Mouse (Mus musculus): ENCODE measurements around the gene Glyctk. TPM values are rescaled to one million over a fixed set of nuclear protein-coding genes. Genes with fewer than 3 reads are reported as not detected.
"Not testable (repeated sequence)": the region's sequence is repeated elsewhere in the genome, so short reads cannot be mapped to it uniquely, and the experiment has no call there.

Gene Glyctk
- polyA plus RNA-seq, 1 experiment from 2014 or later = 4.1 TPM

DNA sequence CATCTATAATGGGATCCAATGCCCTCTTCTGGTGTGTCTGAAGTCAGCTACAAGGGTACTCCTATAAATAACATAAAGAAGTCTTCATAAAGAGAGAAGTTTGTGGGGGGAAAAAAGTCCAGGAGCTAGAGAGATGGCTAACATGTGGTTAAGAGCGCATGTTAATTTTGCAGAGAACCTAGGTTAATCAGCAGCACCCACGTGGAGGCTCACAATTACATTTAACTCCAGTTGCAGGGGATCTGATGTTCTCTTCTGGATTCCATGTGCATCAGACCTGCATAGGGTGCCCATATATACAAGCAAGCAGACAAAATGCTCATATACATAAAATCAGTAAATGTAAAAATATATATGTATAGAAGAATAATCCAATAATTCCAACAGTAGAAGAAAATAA is 15.4 kb upstream of the Glyctk start:
- H3K4me1 ChIP-seq = peaks cover 35% of the 10 kb centered on the region
- WGBS = 54% methylated on average over 2 of the region's 2 CpGs
- 0 out of 2 replicates have a peak overlapping the region, but pooled peaks have one; percentile 24 for H3K9ac ChIP-seq

DNA sequence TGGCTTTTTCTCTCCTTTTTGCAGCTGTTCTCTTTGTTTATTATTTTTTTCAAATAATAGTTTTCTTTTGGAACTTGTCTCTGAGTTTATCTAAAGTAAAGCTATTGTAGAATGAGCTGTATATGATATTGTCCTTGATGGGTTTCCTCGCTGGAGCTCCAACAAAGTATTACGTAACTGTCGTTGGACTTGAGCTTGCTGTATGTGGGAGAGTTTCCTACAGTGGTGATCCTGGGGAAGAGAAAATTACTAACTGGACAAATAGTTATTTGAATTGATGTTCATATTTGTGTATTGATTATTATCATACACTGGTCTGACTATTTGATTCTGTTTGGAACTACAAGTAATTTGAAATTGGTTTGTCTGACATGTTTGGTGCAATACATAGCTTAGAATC is 14.6 kb upstream of the Glyctk start:
- Histone ChIP-seq H3K4me2 (replicated peaks) (peak overlapping the region; percentile 72), H3K9me3 (no peaks in the 10 kb centered on the region), H3K9ac (peak overlapping the region; percentile 95), H3K4me3 (peak overlapping the region; percentile 93), H3K27me3 (no peaks in the 10 kb centered on the region), H3K27ac (no peak overlapping the region), H3K36me3 (peaks cover 13% of the 10 kb centered on the region), H3K4me1 (peaks cover 35% of the 10 kb centered on the region)
- WGBS = 21% methylated on average over 3 of the region's 3 CpGs
- no peak for ATAC-seq (ENCODE audit: insufficient number of reproducible peaks, insufficient read depth, low FRiP score, low TSS enrichment)

More for the DNA sequence above, 15.4 kb upstream of the Glyctk start:
- Histone ChIP-seq H3K4me2 (replicated peaks) (peak overlapping the region; percentile 72), H3K4me3 (peak overlapping the region; percentile 31), H3K9me3 (no peaks in the 10 kb centered on the region), H3K27ac (no peak overlapping the region), H3K27me3 (no peaks in the 10 kb centered on the region), H3K36me3 (peaks cover 21% of the 10 kb centered on the region)
- ATAC-seq (ENCODE audit: insufficient number of reproducible peaks, insufficient read depth, low FRiP score, low TSS enrichment) = no peak

DNA sequence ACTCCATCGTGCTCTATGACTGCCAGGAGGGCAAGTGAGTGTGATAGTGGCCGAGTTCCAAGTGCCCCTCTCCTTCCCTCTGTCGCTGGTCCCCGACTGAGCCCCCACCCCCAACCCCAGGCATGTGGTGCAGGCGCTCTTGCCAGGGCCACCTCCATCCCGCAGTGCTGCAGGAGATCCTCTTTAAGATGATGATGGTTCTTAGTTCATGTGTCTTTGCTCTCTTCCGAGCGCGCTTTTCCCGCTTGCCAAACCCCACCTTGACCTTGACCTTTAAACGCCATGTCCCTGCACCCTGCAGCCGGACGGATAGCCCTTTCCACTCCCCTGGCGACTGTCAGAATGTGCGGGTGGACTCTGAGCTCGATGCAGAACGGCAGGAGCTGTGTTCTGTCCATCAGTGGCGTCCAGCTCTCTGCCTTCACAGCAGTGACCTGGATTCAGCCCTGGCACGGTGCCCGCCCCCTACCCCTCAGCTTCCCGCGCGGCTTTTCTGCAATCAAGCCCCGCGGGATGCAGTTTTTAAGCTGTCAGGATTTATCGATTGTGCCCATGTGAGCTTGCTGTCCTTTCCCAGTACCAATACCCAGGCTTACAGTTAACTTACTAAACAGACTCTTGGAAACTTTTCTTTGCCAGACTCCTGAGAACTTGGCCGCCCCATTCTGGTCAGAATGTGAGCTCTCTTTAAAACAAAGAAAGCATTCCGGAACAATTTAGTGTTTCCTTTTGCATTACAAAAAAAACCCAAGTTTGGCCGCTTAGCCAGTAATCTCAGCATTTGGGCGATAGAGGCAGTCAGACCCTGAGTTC is 13.6 kb upstream of the Glyctk start:
- H3K4me2 ChIP-seq (replicated peaks) = peak overlapping the region; percentile 72
- H3K9me3 ChIP-seq = no peaks in the 10 kb centered on the region
- ATAC-seq (ENCODE audit: insufficient number of reproducible peaks, insufficient read depth, low FRiP score, low TSS enrichment) = peak; percentile 30; the same call in 1 of the 2 replicates
- H3K4me3 ChIP-seq = peak overlapping the region; percentile 93
- under 1% methylated on average over 30 of the region's 30 CpGs for WGBS
- H3K27me3 ChIP-seq = no peaks in the 10 kb centered on the region
- H3K27ac ChIP-seq = peak overlapping the region; percentile 97
- H3K36me3 ChIP-seq = peaks cover 4% of the 10 kb centered on the region; the same call in 1 of the 2 replicates
- H3K4me1 ChIP-seq = peaks cover 35% of the 10 kb centered on the region
- peak overlapping the region; percentile 95 for H3K9ac ChIP-seq

DNA sequence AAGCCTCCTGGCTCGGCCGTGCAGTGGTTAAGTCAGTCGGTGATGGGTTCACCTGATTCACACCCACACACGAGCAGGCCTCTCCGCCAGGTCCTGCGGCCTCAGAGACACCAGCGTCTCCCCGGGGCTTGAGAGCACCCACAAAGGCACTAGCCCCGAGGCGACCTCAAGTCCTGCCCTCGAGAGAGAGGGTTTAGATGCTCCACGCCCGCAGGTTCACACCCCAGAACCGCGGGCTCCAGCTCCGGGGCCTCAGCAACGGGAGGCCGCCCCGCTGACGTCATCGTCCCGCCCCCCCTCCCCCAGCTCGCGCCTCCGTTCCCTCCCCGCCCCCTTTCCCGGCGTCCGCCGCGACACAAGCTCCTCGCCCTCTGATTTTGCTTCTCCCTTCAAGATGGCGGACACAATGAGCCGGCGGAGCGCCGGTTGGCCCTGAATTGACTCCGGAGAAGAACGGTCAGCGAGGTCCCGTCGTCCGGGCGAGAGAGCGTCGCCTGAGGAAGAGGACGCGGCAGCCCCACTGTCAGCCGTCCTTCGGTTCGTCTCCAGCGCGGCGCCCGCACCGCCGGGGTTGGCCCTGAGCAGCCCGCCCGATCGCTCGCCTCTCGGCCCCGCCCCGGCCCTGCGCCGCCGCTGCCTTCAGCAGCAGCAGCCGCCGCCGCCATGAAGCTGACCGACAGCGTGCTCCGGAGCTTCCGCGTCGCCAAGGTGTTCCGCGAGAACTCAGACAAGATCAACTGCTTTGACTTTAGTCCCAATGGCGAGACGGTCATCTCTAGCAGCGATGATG is 12.8 kb upstream of the Glyctk start, which contains the start of gene Wdr82:
Gene Wdr82 (plus strand): TSS at position 373 of the 790 bp plus-strand sequence.
- H3K4me3 ChIP-seq = peak within 1 kb of the TSS; percentile 93
- H3K4me2 ChIP-seq (replicated peaks) = peak within 1 kb of the TSS; percentile 72
- H3K27ac ChIP-seq = peak within 1 kb of the TSS; percentile 97
- H3K27me3 ChIP-seq = no peaks in the 10 kb centered on the region
- no peaks in the 10 kb centered on the region for H3K36me3 ChIP-seq
- no peaks in the 10 kb centered on the region for H3K9me3 ChIP-seq
- H3K9ac ChIP-seq = peak within 1 kb of the TSS; percentile 95
- peak; percentile 85 for ATAC-seq (ENCODE audit: insufficient number of reproducible peaks, insufficient read depth, low FRiP score, low TSS enrichment)
- under 1% methylated on average over 78 of the region's 81 CpGs for WGBS
- H3K4me1 ChIP-seq = peaks cover 35% of the 10 kb centered on the region

GRCm38 (mm10) chr9:106169917-106170316 is 12.0 kb upstream of the Glyctk start:
- Histone ChIP-seq H3K4me2 (replicated peaks) (peak overlapping the region; percentile 71), H3K9ac (no peak overlapping the region), H3K36me3 (no peaks in the 10 kb centered on the region), H3K27me3 (no peaks in the 10 kb centered on the region), H3K9me3 (no peaks in the 10 kb centered on the region), H3K4me3 (peak overlapping the region; percentile 93; the same call in 1 of the 2 replicates), H3K27ac (no peak overlapping the region), H3K4me1 (peaks cover 27% of the 10 kb centered on the region)
- WGBS = 27% methylated on average over 6 of the region's 6 CpGs
- no peak for ATAC-seq (ENCODE audit: insufficient number of reproducible peaks, insufficient read depth, low FRiP score, low TSS enrichment)

- WGBS = 86% methylated on average over 1 of the region's 1 CpGs
- H3K27ac ChIP-seq; H3K9me3 ChIP-seq; H3K4me3 ChIP-seq; H3K36me3 ChIP-seq; H3K4me2 ChIP-seq (replicated peaks); H3K27me3 ChIP-seq; ATAC-seq (ENCODE audit: insufficient number of reproducible peaks, insufficient read depth, low FRiP score, low TSS enrichment); H3K9ac ChIP-seq: not testable (repeated sequence)
- H3K4me1 ChIP-seq = peaks cover 20% of the 10 kb centered on the region
Observed at GRCm38 (mm10) chr9:106169006-106169405, 11.1 kb upstream of the Glyctk start.

GRCm38 (mm10) chr9:106167703-106168102 is 9.8 kb upstream of the Glyctk start:
- 37% methylated on average over 1 of the region's 1 CpGs for WGBS
- ATAC-seq (ENCODE audit: insufficient number of reproducible peaks, insufficient read depth, low FRiP score, low TSS enrichment) = no peak
- Histone ChIP-seq H3K4me1 (peaks cover 8% of the 10 kb centered on the region), H3K4me2 (replicated peaks) (no peak overlapping the region), H3K27me3 (no peaks in the 10 kb centered on the region), H3K9me3 (no peaks in the 10 kb centered on the region), H3K36me3 (no peaks in the 10 kb centered on the region), H3K4me3 (no peak overlapping the region), H3K9ac (no peak overlapping the region), H3K27ac (no peak overlapping the region)

DNA sequence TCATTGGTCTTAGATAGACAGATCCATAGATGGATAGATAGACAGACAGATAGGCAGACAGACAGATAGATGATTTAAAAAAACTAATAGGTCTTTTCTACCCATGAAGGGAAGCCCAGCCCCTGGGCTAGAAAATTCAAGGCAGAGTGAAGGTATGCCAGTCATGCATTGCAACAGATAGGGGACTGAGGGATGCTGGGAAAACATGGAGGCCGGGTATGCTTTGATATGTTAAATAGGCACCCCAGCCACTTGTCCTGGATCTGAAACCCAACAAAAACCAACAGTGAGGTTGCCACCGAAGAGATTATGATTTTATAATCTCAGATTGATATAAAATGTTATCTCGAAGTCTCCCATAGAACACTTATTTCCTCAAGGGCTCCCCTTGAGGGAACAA is 9.3 kb upstream of the Glyctk start:
- H3K27me3 ChIP-seq = no peaks in the 10 kb centered on the region
- H3K36me3 ChIP-seq = no peaks in the 10 kb centered on the region
- H3K4me1 ChIP-seq = peaks cover 8% of the 10 kb centered on the region
- no peak for ATAC-seq (ENCODE audit: insufficient number of reproducible peaks, insufficient read depth, low FRiP score, low TSS enrichment)
- no peaks in the 10 kb centered on the region for H3K9me3 ChIP-seq
- WGBS = 83% methylated on average over 3 of the region's 3 CpGs
- H3K27ac ChIP-seq = no peak overlapping the region
- H3K4me2 ChIP-seq (replicated peaks) = no peak overlapping the region
- H3K4me3 ChIP-seq = no peak overlapping the region
- no peak overlapping the region for H3K9ac ChIP-seq

- Histone ChIP-seq H3K4me2 (replicated peaks) (no peak overlapping the region), H3K4me3 (no peak overlapping the region), H3K4me1 (peaks cover 8% of the 10 kb centered on the region), H3K36me3 (no peaks in the 10 kb centered on the region), H3K27ac (no peak overlapping the region), H3K9ac (no peak overlapping the region), H3K9me3 (no peaks in the 10 kb centered on the region), H3K27me3 (no peaks in the 10 kb centered on the region)
- 84% methylated on average over 2 of the region's 2 CpGs for WGBS
- no peak for ATAC-seq (ENCODE audit: insufficient number of reproducible peaks, insufficient read depth, low FRiP score, low TSS enrichment)
Observed at GRCm38 (mm10) chr9:106166709-106167108, 8.8 kb upstream of the Glyctk start.

DNA sequence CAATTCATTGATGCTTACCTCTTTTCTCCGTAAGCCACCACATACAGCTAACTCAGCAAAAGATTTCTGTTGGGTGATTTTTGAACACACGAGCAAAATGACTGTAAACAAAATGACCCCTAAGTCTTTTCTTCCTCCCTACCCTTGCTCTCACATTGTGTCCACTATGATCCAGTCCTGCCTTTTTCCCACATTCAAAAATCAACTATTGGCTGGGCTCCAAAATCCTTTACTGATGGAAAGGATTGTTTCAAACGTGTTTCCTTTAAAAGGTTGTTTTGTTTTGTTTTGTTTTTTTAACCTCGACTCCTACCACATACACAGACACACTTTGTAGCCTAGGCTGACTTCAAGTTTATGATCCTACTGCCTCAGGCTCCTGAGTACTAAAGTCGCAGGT is 2.5 kb upstream of the Glyctk start:
- 44% methylated on average over 5 of the region's 5 CpGs for WGBS
- H3K4me1 ChIP-seq = no peaks in the 10 kb centered on the region
- ATAC-seq (ENCODE audit: insufficient number of reproducible peaks, insufficient read depth, low FRiP score, low TSS enrichment) = no peak
- peak overlapping the region; percentile 52; the same call in 1 of the 2 replicates for H3K9ac ChIP-seq
- no peaks in the 10 kb centered on the region for H3K27me3 ChIP-seq
- peak overlapping the region; percentile 56 for H3K4me2 ChIP-seq (replicated peaks)
- H3K36me3 ChIP-seq = no peaks in the 10 kb centered on the region
- H3K27ac ChIP-seq = peak overlapping the region; percentile 87
- H3K9me3 ChIP-seq = no peaks in the 10 kb centered on the region
- H3K4me3 ChIP-seq = peak overlapping the region; percentile 50

GRCm38 (mm10) chr9:106159784-106160301 is 1.9 kb upstream of the Glyctk start:
- H3K4me1 ChIP-seq = no peaks in the 10 kb centered on the region

More at GRCm38 (mm10) chr9:106159784-106160301, 1.9 kb upstream of the Glyctk start:
- WGBS = 2% methylated on average over 24 of the region's 24 CpGs
- Histone ChIP-seq H3K36me3 (no peaks in the 10 kb centered on the region), H3K9me3 (no peaks in the 10 kb centered on the region), H3K4me3 (peak overlapping the region; percentile 50), H3K27me3 (no peaks in the 10 kb centered on the region), H3K4me2 (replicated peaks) (peak overlapping the region; percentile 56), H3K27ac (peak overlapping the region; percentile 87), H3K9ac (peak overlapping the region; percentile 52)
- ATAC-seq (ENCODE audit: insufficient number of reproducible peaks, insufficient read depth, low FRiP score, low TSS enrichment) = 0 out of 2 replicates have a peak, but pooled peaks have one; percentile 19

Data from embryonic facial prominence, embryonic 12.5 days (tissue).